In genomic region chr6:51851544-51851943, GRCm38 (mm10) we compare ENCODE assay signal across 16 mouse cellular contexts.
DNase-seq lines count a peak whose midpoint lies in the region; ATAC-seq lines count a peak whose summit lies in the region.
"Had no signal": no experiment of that assay in that cellular context is flagged by ENCODE, and none has a peak within 500 bp of the region (broad histone marks: within the 10 kb centered on the region; RNA-seq: fewer than 3 reads in every experiment).

No protein-coding gene starts in this region.

- H3K4me1 ChIP-seq in heart, embryonic 11.5 days (ENCODE audit: control insufficient read depth, insufficient read depth, low read length): peaks cover 12% of the 10 kb centered on the region
- H3K4me1 ChIP-seq in neural tube, embryonic 13.5 days (replicated peaks): peaks cover 67% of the 10 kb centered on the region
- H3K4me1 ChIP-seq in neural tube, embryonic 15.5 days: peaks cover 40% of the 10 kb centered on the region
- H3K4me1 ChIP-seq in hindbrain, embryonic 15.5 days (replicated peaks): peaks cover 63% of the 10 kb centered on the region

- WGBS in heart, embryonic 11.5 days (ENCODE audit: insufficient replicate concordance): 30% methylated on average over 7 of the region's 7 CpGs
- WGBS in neural tube, embryonic 13.5 days: 34% methylated on average over 7 of the region's 7 CpGs
- 42% methylated on average over 7 of the region's 7 CpGs for WGBS in neural tube, embryonic 15.5 days
- WGBS in hindbrain, embryonic 15.5 days: 44% methylated on average over 7 of the region's 7 CpGs

- ATAC-seq in heart, embryonic 11.5 days (replicated peaks; ENCODE audit: insufficient number of reproducible peaks, low FRiP score, low TSS enrichment): no peak
- no peak for ATAC-seq in neural tube, embryonic 13.5 days (ENCODE audit: low read depth)
- no peak for ATAC-seq in neural tube, embryonic 15.5 days (ENCODE audit: low FRiP score)
- ATAC-seq in hindbrain, embryonic 15.5 days (ENCODE audit: low FRiP score, low read depth): no peak
- ATAC-seq: liver, postnatal 0 days had no signal

- peak; percentile 12 to 14 for DNase-seq in heart, adult 18-20 months
- DNase-seq in adipocyte (ENCODE audit: low spot score): no peak
- no peak for DNase-seq in testis, postnatal 10 days (ENCODE audit: low spot score)
- DNase-seq in thymus, postnatal 10 days (ENCODE audit: low spot score in 2 of 2): no peak
- DNase-seq: adrenal gland, postnatal 36 days; gastrocnemius, postnatal 36 days; kidney, postnatal 14 days; liver, postnatal 0 days; right cerebral cortex, postnatal 14 days; thymus, adult 18-20 months had no signal

- no peak overlapping the region for H3K4me3 ChIP-seq in heart, embryonic 11.5 days (ENCODE audit: low read depth, low read length)
- no peak overlapping the region for H3K4me3 ChIP-seq in neural tube, embryonic 13.5 days
- H3K4me3 ChIP-seq in neural tube, embryonic 15.5 days (replicated peaks): no peak overlapping the region
- H3K4me3 ChIP-seq in hindbrain, embryonic 15.5 days: no peak overlapping the region
- H3K4me3 ChIP-seq: limb, embryonic 13.5 days had no signal

- H3K4me2 ChIP-seq in heart, embryonic 11.5 days: no peak overlapping the region
- H3K4me2 ChIP-seq in neural tube, embryonic 13.5 days: no peak overlapping the region
- no peak overlapping the region for H3K4me2 ChIP-seq in neural tube, embryonic 15.5 days
- H3K4me2 ChIP-seq in hindbrain, embryonic 15.5 days: 0 out of 2 replicates have a peak overlapping the region, but pooled peaks have one; percentile 2

- H3K9ac ChIP-seq in heart, embryonic 11.5 days (ENCODE audit: low read depth, low read length): no peak overlapping the region
- H3K9ac ChIP-seq in neural tube, embryonic 13.5 days: peak overlapping the region; percentile 55; the same call in 1 of the 2 replicates
- H3K9ac ChIP-seq in neural tube, embryonic 15.5 days (replicated peaks): no peak overlapping the region
- no peak overlapping the region for H3K9ac ChIP-seq in hindbrain, embryonic 15.5 days
- H3K9ac ChIP-seq: limb, embryonic 13.5 days; liver, postnatal 0 days had no signal

- H3K27ac ChIP-seq in heart, embryonic 11.5 days (ENCODE audit: low read depth, low read length): no peak overlapping the region
- H3K27ac ChIP-seq in neural tube, embryonic 13.5 days (replicated peaks): peak overlapping the region; percentile 71; the same call in 1 of the 2 replicates
- H3K27ac ChIP-seq in neural tube, embryonic 15.5 days (replicated peaks): no peak overlapping the region
- peak overlapping the region; percentile 96 for H3K27ac ChIP-seq in hindbrain, embryonic 15.5 days (replicated peaks)
- H3K27ac ChIP-seq: limb, embryonic 13.5 days; macrophage had no signal

- no peaks in the 10 kb centered on the region for H3K36me3 ChIP-seq in heart, embryonic 11.5 days (ENCODE audit: control insufficient read depth, insufficient read depth, low read length)
- no peaks in the 10 kb centered on the region for H3K36me3 ChIP-seq in neural tube, embryonic 13.5 days
- no peaks in the 10 kb centered on the region for H3K36me3 ChIP-seq in neural tube, embryonic 15.5 days
- no peaks in the 10 kb centered on the region for H3K36me3 ChIP-seq in hindbrain, embryonic 15.5 days
- H3K36me3 ChIP-seq: limb, embryonic 13.5 days had no signal

- H3K27me3 ChIP-seq in heart, embryonic 11.5 days (ENCODE audit: control insufficient read depth, insufficient read depth, low read length): no peaks in the 10 kb centered on the region
- peaks cover 17% of the 10 kb centered on the region for H3K27me3 ChIP-seq in neural tube, embryonic 13.5 days
- H3K27me3 ChIP-seq in neural tube, embryonic 15.5 days (replicated peaks): peaks cover 3% of the 10 kb centered on the region; the same call in 1 of the 2 replicates
- no peaks in the 10 kb centered on the region for H3K27me3 ChIP-seq in hindbrain, embryonic 15.5 days

- no peaks in the 10 kb centered on the region for H3K9me3 ChIP-seq in heart, embryonic 11.5 days (replicated peaks; ENCODE audit: control insufficient read depth, low read length)
- no peaks in the 10 kb centered on the region for H3K9me3 ChIP-seq in neural tube, embryonic 13.5 days
- no peaks in the 10 kb centered on the region for H3K9me3 ChIP-seq in neural tube, embryonic 15.5 days (replicated peaks)
- no peaks in the 10 kb centered on the region for H3K9me3 ChIP-seq in hindbrain, embryonic 15.5 days
- H3K9me3 ChIP-seq: limb, embryonic 13.5 days had no signal

Comparison
In these comparisons a context has a peak if more than half of its experiments do, and no peak if none do; other contexts are left out.
1. H3K27ac ChIP-seq: peak in neural tube, embryonic 13.5 days (single experiment) and hindbrain, embryonic 15.5 days (single experiment); none in heart, embryonic 11.5 days (single experiment) and neural tube, embryonic 15.5 days (single experiment).
2. DNase-seq: peak in heart, adult 18-20 months (2 of 2); none in adipocyte (single experiment), testis, postnatal 10 days (single experiment) and thymus, postnatal 10 days (0 of 2).